Mouse (Mus musculus) CD4-positive naive resting alpha-beta T cell, adult 76 days (primary cell): Measurements from ENCODE around the gene Scaf1. TPM values are rescaled to one million over a fixed set of nuclear protein-coding genes. Genes with fewer than 3 reads are reported as not detected.

Experiments used
- total RNA-seq: library from RNA; stranded (reverse); gene quantifications from one replicate; pipeline ENCODE4 v1.2.4, GENCODE M21; 2023

Gene Scaf1
- total RNA-seq: 92.7 TPM

DNA sequence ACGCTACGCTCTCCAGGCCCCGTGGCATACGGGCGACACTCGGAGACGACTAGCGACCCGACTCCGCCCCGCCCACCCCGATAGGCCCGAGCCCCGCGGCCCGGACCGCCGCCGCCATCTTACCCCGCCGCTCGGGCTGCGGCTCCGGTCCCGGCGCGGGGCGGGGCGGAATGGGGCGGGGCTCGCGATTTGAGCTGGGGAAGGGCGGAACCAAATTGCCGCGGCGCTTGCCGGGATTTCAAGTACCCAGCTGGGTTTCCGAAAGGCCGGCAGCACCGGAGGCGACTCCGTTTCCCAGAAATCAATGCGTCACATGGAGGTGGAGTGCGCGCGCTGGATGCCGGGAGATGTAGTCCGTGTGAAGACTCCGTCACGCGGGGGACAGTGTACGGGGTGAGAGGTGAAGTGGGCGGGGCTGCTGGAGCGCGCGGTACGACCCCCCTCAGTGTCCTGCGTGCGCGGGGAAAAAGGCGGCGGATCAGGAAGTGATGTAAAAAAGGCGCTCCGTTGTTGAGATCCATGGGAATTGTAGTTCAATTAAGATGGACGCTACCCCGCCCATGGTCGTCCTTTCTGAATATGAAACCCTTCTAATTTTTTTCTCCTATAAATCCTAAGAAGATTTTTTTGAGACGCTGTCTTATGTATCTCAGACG, at the start of gene Scaf1:
Gene Scaf1, minus strand, starts transcription at position 407 of the 656 bp plus-strand sequence.

DNA sequence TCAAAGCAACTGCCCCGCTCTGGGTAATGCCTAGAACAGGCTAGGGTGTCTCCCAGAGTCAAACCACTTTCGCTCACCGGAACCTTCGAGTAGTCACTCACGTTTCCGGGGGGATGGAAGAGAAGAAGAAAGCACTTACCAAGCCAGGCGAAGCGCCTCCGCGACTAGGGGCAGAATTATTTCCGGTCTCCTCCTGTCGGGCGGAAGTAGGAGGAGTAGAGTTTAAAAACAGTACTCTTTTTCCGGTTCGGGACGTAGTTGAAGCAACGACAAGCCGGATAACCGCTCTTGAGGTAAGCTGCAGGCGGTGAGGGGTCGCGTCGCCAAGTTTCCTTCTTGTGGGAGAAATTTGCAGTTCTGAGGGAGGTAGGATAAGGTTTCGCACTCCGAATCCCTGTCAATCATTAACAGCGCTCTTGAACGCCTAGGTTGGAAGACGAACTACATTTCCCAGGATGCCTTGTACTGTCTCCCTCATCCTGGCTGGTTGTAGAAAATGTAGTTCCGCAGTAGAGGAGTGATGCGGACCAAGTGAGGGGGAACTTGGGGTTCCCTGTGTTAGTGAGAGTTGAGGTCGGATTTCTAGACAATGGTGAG, 46.2 kb upstream of the Scaf1 start, which contains the start of the genes Nosip and Prrg2:
Gene Nosip, plus strand, starts transcription at position 191 of the 597 bp plus-strand sequence.
Gene Prrg2, minus strand, starts transcription at position 439 of the 597 bp plus-strand sequence.

DNA sequence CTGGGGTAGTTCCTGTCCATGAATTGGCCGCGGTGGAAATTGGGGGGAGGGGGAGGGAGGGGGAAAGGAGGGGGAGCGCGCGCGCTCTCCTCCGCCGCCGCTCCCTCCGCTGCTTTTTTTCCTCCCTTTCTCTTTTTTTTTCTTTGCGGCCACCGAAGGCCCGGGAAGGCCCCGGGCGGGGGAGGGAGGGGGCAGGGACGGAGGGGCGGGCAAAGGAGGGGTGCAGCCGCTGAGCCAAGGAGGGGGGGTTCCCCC, 36.6 kb upstream of the Scaf1 start, which contains the start of gene Prr12:
Gene Prr12, minus strand, starts transcription at position 20 of the 255 bp plus-strand sequence.

DNA sequence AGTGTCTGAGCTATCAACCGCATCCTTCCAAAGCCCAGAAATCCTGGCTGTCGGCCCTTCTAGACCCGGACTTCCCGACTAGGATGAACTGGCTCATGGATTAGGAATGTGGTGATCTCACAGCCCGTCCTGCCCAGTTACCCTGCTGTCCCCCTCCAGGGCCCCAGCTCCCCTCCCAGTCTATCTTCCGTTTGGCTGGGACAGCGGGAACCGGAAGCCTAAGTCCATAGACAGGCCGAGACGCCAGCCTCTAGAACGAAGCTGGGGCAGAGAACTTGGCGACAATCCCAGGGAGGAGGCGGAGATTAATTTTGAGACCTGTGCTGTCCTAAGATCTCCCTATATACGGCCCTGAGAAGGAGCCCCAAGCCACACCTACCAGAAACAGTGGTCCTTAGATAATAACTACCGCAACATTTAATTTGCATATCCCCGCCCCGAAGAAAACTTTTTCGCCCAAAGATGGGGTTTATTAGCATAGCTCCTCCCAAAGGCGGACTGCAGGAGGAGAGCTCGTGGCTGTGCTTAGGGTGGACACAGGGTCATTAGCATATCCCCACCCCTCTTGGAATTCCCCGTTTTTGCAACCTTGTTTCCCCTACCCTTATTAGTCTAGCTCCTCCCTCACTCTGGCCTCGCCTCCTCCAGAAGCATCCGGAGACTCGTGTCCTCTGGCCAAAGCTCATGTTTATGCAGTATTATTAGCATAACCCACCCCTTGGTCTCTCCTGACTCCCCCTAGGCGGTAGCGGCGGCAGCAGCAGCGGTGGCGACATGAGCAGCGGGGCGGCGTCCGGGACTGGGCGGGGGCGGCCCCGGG, 1.3 kb upstream of the Scaf1 start, which contains the start of gene Rras:
Gene Rras, plus strand, starts transcription at position 720 of the 820 bp plus-strand sequence.

DNA sequence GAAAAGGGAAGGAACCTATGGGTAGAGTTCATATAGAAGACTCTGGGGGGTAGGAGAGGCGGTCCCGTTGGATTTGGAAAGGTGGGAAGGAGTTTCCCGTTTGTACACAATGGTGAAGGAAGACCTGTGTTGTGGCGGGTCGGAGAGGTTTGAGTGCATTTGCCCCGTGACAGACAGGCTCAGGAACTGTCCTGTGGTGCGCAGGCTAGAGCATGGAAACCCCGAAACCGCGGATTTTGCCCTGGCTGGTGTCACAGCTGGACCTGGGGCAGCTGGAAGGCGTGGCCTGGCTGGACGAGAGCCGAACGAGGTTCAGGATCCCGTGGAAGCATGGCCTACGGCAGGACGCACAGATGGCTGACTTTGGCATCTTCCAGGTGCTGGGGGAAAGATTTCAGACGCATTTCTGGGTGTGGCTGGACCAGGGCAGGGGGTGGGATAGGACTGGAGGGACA, 17.6 kb downstream of the Scaf1 start, which contains the start of gene Bcl2l12:
Gene Bcl2l12, minus strand, starts transcription at position 212 of the 455 bp plus-strand sequence.

DNA sequence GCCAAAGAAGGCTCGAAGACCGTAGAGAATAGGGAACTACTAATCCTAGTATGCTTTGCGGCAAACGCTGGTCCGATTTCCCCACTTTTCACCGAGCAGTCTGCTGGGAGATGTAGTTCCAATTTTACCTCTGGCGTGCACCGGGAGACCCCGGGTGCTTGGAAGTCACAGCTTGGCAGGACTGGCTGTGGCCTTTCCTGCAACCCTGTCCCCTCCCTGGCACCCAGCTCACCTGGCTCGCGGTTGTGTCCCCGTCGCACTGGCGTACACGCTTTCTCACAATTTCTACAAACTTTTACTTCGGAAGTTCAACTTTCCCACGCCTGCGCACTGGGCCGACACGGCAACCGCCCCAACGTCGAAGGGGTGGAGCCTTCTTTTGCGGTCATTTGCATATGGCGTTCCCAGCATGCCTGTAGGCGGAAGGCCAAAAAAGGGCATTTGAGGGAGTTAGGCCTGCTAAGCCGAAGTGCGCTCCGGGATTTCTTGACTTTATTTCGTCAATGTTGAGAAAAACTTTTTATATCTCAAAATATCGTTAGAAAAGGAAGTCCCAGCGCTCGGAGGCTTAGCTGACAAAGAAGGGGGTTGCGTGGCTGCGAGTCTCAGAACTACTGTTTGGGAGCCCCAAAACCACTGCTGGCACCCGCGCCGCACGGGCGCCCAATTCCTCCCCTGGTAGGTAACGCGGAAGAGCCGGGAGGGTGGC, 18.8 kb downstream of the Scaf1 start, which contains the start of gene Irf3:
Gene Irf3, plus strand, starts transcription at position 418 of the 709 bp plus-strand sequence.

DNA sequence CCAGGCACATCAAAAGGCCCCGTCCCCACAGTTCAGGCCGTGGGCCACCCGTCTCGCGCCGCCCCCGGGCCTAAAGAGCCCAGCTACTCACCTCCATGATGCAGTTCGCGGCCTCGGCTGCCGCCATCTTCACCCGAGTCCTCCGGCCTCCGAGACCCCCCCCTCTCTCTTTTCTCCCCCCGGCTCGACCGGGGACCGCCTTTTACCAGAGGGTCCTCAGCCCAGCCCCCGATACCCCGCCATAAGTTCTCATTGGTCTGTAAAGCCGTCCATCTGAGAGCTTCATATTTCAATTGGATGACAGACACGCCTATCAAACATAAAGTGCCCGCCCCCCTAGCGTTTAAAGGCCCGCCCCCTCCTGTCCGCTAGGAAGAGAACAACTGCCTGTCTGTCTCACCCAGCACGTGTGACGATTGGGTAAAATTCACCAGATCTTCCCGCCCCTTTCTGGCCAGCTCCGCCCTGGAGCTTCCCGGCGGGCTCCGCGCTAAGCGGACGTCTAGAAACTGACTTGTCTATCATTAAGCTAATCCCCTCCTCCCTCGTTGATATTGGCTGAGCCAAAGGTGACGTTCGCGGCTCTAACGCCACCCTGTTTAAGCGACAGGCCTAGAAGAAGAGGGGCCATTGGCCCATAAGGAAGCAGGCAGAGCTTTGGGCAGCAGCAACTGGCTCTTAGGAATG, 29.8 kb downstream of the Scaf1 start, which contains the start of gene Prmt1:
Gene Prmt1, minus strand, starts transcription at position 377 of the 687 bp plus-strand sequence.

DNA sequence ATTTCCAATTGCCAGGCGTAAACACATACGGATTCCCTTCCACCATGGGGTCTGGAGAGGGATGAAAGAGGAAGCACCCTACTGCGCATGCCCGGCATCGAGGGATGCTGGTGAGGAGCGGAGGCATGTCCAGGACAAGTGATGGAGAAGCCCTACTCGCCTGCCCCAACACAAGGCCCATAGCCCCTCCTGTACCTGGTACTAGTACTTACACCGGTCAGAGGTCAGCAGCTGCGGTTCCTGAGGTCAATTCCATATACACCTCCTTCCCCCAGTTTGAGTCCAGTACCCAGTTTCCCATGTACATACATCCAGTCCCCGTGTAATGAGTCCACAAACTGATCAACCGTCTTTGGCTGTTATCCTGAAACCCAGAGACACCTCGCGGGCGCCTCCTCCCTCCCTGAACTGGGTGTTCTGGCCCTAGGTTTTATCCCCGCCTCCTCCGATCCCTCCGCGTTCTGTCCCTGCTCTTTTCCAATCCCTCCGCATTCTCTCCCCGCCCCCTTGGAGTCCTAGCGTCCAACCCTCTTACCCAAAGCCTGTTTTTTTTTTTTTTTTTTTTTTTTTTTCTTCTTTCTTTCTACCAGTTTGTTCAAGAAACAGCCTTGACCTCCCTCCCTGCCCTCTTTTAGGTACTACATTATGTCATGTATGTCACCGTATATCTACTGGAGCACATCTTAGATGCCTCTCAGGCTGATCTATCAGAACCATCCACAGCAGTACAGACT, 41.6 kb downstream of the Scaf1 start, which contains the start of gene Cpt1c:
Gene Cpt1c, minus strand, starts transcription at position 469 of the 734 bp plus-strand sequence.

Other genes with a start within 250 kb of the Scaf1 start
- gene Nup62, start 200.3 kb downstream of the Scaf1 start, total RNA-seq: 30.5 TPM
- 11.5 TPM for gene Il4i1, start 200.0 kb downstream of the Scaf1 start, total RNA-seq
- 5.1 TPM for gene Atf5, start 199.7 kb downstream of the Scaf1 start, total RNA-seq
- gene Akt1s1, start 167.4 kb downstream of the Scaf1 start, total RNA-seq: 40.7 TPM
- gene Tbc1d17, start 167.3 kb downstream of the Scaf1 start, total RNA-seq: 102 TPM
- 51.4 TPM for gene Pnkp, start 159.2 kb downstream of the Scaf1 start, total RNA-seq
- 17.6 TPM for gene Ptov1, start 146.6 kb downstream of the Scaf1 start, total RNA-seq
- gene Med25, start 123.7 kb downstream of the Scaf1 start, total RNA-seq: 74.7 TPM
- gene Fuz, start 120.3 kb downstream of the Scaf1 start, total RNA-seq: 18.1 TPM
- gene Ap2a1, start 86.9 kb downstream of the Scaf1 start, total RNA-seq: 71.6 TPM
- not detected for gene Tsks, start 73.2 kb downstream of the Scaf1 start, total RNA-seq
- gene Cpt1c, start 41.5 kb downstream of the Scaf1 start, total RNA-seq: 0.76 TPM
- gene Prmt1, start 29.8 kb downstream of the Scaf1 start, total RNA-seq: 116 TPM
- gene Irf3, start 18.7 kb downstream of the Scaf1 start, total RNA-seq: 134 TPM
- 12.2 TPM for gene Bcl2l12, start 17.7 kb downstream of the Scaf1 start, total RNA-seq
- 5.5 TPM for gene Rras, start 1.6 kb upstream of the Scaf1 start, total RNA-seq
- gene Prr12, start 36.5 kb upstream of the Scaf1 start, total RNA-seq: 68.4 TPM
- 75.9 TPM for gene Nosip, start 46.1 kb upstream of the Scaf1 start, total RNA-seq
- gene Prrg2, start 46.3 kb upstream of the Scaf1 start, total RNA-seq: 1.5 TPM
- 6.3 TPM for gene Rcn3, start 75.9 kb upstream of the Scaf1 start, total RNA-seq
- 16.1 TPM for gene Fcgrt, start 87.5 kb upstream of the Scaf1 start, total RNA-seq
- 3,007 TPM for gene Rps11, start 108.1 kb upstream of the Scaf1 start, total RNA-seq
- gene Rpl13a, start 112.4 kb upstream of the Scaf1 start, total RNA-seq: 5,416 TPM
- gene Gm45713, start 119.9 kb upstream of the Scaf1 start, total RNA-seq: not detected
- 212 TPM for gene Flt3l, start 120.1 kb upstream of the Scaf1 start, total RNA-seq
- 31.0 TPM for gene Pih1d1, start 137.9 kb upstream of the Scaf1 start, total RNA-seq
- 51.1 TPM for gene Aldh16a1, start 138.2 kb upstream of the Scaf1 start, total RNA-seq
- not detected for gene Slc17a7, start 147.6 kb upstream of the Scaf1 start, total RNA-seq
- not detected for gene Gfy, start 163.2 kb upstream of the Scaf1 start, total RNA-seq
- not detected for gene Pth2, start 164.6 kb upstream of the Scaf1 start, total RNA-seq
- not detected for gene Ccdc155, start 188.5 kb upstream of the Scaf1 start, total RNA-seq
- gene Dkkl1, start 195.8 kb upstream of the Scaf1 start, total RNA-seq: not detected
- not detected for gene Tead2, start 199.4 kb upstream of the Scaf1 start, total RNA-seq
- 344 TPM for gene Cd37, start 222.8 kb upstream of the Scaf1 start, total RNA-seq
- not detected for gene Slc6a16, start 224.7 kb upstream of the Scaf1 start, total RNA-seq